In genomic region chr1:61472579-61473242, GRCm38 (mm10) we compare ENCODE assay signal across 10 mouse cellular contexts.
DNase-seq lines count a peak whose midpoint lies in the region; ATAC-seq lines count a peak whose summit lies in the region.
"Had no signal": no experiment of that assay in that cellular context is flagged by ENCODE, and none has a peak within 500 bp of the region (broad histone marks: within the 10 kb centered on the region; RNA-seq: fewer than 3 reads in every experiment).

No protein-coding gene starts in this region.

- H3K27me3 ChIP-seq in midbrain, embryonic 11.5 days (ENCODE audit: control insufficient read depth, insufficient read depth, low read length): no peaks in the 10 kb centered on the region
- no peaks in the 10 kb centered on the region for H3K27me3 ChIP-seq in midbrain, embryonic 10.5 days (ENCODE audit: low read depth, poor library complexity, severe bottlenecking)
- H3K27me3 ChIP-seq in midbrain, embryonic 15.5 days (replicated peaks): no peaks in the 10 kb centered on the region

- DNase-seq in midbrain, embryonic 11.5 days (ENCODE audit: low spot score, missing footprints): no peak
- no peak for DNase-seq in midbrain, embryonic 10.5 days (ENCODE audit: low spot score)
- DNase-seq in layer of hippocampus, adult 8-10 months (ENCODE audit: low spot score in 2 of 2): peak; percentile 6 to 23
- peak; percentile 4 for DNase-seq in right cerebral cortex, postnatal 4 days
- no peak for DNase-seq in urinary bladder, postnatal 4 days (ENCODE audit: low spot score in 2 of 2)
- DNase-seq in gastrocnemius, adult 18-20 months (ENCODE audit: low spot score): no peak
- no peak for DNase-seq in adrenal gland, postnatal 14 days
- DNase-seq: gastrocnemius, postnatal 25 days; lung, postnatal 14 days had no signal

- H3K9me3 ChIP-seq in midbrain, embryonic 11.5 days (ENCODE audit: control insufficient read depth, low read length): no peaks in the 10 kb centered on the region
- no peaks in the 10 kb centered on the region for H3K9me3 ChIP-seq in midbrain, embryonic 10.5 days (replicated peaks)
- no peaks in the 10 kb centered on the region for H3K9me3 ChIP-seq in midbrain, embryonic 15.5 days

- H3K27ac ChIP-seq in midbrain, embryonic 11.5 days (ENCODE audit: low read depth, low read length): peak overlapping the region; percentile 1; the same call in 1 of the 2 replicates
- no peak overlapping the region for H3K27ac ChIP-seq in midbrain, embryonic 10.5 days (replicated peaks)
- peak overlapping the region; percentile 86 for H3K27ac ChIP-seq in midbrain, embryonic 15.5 days

- no peaks in the 10 kb centered on the region for H3K36me3 ChIP-seq in midbrain, embryonic 11.5 days (ENCODE audit: control insufficient read depth, insufficient read depth, low read length)
- H3K36me3 ChIP-seq in midbrain, embryonic 10.5 days: no peaks in the 10 kb centered on the region
- no peaks in the 10 kb centered on the region for H3K36me3 ChIP-seq in midbrain, embryonic 15.5 days (replicated peaks)

- H3K4me2 ChIP-seq in midbrain, embryonic 11.5 days: no peak overlapping the region
- peak overlapping the region; percentile 47 for H3K4me2 ChIP-seq in midbrain, embryonic 15.5 days

- 81% methylated on average over 13 of the region's 13 CpGs for WGBS in midbrain, embryonic 11.5 days
- 91% methylated on average over 13 of the region's 13 CpGs for WGBS in midbrain, embryonic 10.5 days
- WGBS in midbrain, embryonic 15.5 days: 33% methylated on average over 13 of the region's 13 CpGs

- no peak for ATAC-seq in midbrain, embryonic 11.5 days (ENCODE audit: low FRiP score)
- peak; percentile 78 for ATAC-seq in midbrain, embryonic 15.5 days (replicated peaks)

- H3K4me3 ChIP-seq in midbrain, embryonic 11.5 days (ENCODE audit: low read depth, low read length): no peak overlapping the region
- no peak overlapping the region for H3K4me3 ChIP-seq in midbrain, embryonic 10.5 days
- H3K4me3 ChIP-seq in midbrain, embryonic 15.5 days: peak overlapping the region; percentile 22

- no peaks in the 10 kb centered on the region for H3K4me1 ChIP-seq in midbrain, embryonic 11.5 days (ENCODE audit: control insufficient read depth, insufficient read depth, low read length)
- H3K4me1 ChIP-seq in midbrain, embryonic 10.5 days: no peaks in the 10 kb centered on the region
- H3K4me1 ChIP-seq in midbrain, embryonic 15.5 days: peaks cover 23% of the 10 kb centered on the region

- H3K9ac ChIP-seq in midbrain, embryonic 11.5 days (ENCODE audit: low read length): no peak overlapping the region
- peak overlapping the region; percentile 31 for H3K9ac ChIP-seq in midbrain, embryonic 15.5 days

Comparison
In these comparisons a context has a peak if more than half of its experiments do, and no peak if none do; other contexts are left out.
1. DNase-seq: peak in layer of hippocampus, adult 8-10 months (2 of 2) and right cerebral cortex, postnatal 4 days (single experiment); none in midbrain, embryonic 11.5 days (single experiment), midbrain, embryonic 10.5 days (single experiment), urinary bladder, postnatal 4 days (0 of 2), gastrocnemius, adult 18-20 months (single experiment) and adrenal gland, postnatal 14 days (single experiment).